Mouse (Mus musculus) brain, embryonic 18.5 days (tissue): ENCODE measurements at regions not wholly inside any gene's neighbourhood (a gene's known extent, or its start where the extent isn't known, plus 50 kb on each side); places are given as distances from the start of the nearest gene placed in this dataset.
"Not testable (repeated sequence)": the region's sequence is repeated elsewhere in the genome, so short reads cannot be mapped to it uniquely, and the experiment has no call there.

Source experiments
- DNase-seq: peaks from one replicate; pipeline ENCODE4 v3.0.0-alpha.2; 2012; ENCODE audit warnings: low read depth, low spot score

DNA sequence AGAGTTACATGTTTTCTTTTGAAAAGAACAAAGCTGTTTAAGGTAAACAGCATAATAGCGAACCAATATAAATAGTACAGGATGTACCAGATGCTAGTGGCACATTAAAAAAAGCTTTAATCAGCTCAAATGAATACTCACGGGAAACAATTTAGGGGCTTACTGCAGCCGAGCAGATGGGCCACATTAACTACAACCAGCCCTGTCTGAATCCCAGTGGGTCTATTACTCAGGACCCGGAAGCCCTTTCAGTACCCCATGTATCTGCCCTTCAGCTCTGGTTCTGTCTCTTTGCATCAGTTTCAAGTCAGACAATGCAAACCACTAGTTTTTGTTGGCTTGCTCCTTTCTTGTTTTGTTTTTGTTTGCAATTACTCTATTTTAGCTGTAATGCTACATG is 210.9 kb upstream of the Crbn start:
- no peak for DNase-seq

DNA sequence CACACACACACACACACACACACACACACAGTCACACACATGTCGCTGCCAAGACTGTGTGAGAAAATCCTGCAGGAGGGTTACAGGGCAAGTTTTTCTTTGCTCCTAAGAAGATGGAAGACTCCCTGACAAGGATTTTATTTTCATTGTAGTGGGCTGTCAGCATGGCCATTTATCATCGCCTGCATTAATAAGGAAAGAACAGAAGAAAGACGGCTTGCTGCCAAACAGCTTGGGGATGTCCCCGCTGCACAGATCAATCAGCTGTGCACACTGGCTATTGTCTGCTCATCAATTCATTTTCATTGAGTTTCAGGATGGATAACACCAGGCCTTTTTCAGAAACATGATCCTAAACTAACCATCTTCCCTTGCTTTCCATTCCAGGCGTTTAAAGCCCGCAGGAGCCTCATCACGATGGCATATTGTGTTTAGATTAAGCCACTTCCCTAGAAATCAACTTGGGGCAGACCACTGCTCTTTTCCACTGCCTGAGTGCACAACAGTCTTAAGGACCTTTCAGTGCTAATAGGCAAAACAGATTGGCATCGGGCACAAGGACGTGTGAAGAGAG is 213.1 kb upstream of the Crbn start:
- peak; percentile 12 for DNase-seq

DNA sequence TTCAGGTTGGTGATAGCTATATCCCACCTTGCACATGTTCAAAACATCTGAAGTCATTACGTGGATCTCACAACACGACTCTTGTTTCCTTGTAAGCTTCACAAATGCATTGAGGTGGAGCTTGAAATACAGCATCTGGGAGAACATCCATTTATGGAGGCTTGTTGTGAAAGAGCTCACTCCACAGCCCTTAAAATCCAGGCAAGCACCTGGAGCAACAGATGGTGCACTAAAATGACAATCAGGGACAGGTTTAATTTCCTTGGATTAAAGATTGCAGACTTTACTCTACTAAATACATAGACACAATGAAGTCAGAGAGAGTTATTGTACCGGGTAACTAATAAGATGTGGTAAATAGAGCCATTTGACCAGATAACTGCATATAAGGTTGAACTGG is 219.2 kb upstream of the Crbn start:
- DNase-seq, result no peak

DNA sequence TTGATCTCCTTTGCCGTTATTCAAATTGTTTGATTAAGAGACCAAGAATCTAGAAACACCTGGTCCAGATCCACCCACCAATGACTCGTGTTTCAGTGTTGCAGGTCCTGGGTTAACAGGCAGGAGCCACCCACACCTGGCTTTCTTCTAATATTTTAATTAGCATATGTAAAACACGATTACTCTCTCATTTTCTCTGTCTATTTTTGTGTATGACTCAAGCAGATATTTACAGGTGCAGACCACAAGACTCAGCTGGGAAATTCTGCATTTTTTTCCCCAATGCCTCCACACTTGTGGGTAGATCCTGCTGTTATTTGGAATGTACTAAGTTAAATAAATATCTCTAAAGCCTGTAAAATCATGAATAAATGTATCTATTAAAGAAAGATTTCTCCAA is 245.3 kb upstream of the Crbn start:
- no peak for DNase-seq

DNA sequence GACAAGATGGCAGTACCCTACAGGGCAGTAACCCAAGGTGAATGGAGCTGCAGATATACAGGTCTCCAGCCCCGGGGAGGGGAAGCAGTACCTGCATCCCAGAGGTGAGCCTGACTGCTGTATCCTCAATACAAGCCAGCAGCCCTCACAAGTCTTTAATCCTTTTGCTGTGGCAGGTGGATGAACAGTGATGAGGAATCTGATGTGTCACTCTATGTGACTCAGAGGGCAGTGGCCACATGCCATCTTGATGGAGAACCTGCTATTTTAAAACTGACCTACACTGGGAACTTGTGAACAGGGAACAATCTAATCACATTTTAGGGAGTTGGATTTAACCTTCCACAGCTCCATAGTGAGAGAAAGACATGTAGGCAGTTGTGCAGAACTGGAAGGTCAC is 251.7 kb upstream of the Crbn start:
- no peak for DNase-seq

DNA sequence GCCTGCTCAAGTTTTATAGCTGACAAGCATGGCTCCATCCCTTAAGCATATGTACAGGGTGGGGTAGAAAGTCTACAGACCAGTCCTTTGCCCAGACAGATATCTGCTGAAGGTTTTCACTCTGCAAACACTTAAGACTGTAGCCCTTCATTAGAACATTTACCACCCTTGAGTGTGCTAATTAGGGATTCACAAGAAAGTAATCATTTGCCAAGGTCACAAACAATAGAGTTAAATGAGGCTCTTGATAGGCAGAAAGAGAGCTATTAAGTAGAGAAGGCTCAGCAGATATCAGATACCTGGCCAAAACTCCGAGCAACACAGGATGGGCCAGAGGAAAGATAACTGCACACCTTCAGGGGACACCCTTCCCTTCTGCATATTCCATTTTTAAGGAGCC is 252.3 kb upstream of the Crbn start:
- no peak for DNase-seq

DNA sequence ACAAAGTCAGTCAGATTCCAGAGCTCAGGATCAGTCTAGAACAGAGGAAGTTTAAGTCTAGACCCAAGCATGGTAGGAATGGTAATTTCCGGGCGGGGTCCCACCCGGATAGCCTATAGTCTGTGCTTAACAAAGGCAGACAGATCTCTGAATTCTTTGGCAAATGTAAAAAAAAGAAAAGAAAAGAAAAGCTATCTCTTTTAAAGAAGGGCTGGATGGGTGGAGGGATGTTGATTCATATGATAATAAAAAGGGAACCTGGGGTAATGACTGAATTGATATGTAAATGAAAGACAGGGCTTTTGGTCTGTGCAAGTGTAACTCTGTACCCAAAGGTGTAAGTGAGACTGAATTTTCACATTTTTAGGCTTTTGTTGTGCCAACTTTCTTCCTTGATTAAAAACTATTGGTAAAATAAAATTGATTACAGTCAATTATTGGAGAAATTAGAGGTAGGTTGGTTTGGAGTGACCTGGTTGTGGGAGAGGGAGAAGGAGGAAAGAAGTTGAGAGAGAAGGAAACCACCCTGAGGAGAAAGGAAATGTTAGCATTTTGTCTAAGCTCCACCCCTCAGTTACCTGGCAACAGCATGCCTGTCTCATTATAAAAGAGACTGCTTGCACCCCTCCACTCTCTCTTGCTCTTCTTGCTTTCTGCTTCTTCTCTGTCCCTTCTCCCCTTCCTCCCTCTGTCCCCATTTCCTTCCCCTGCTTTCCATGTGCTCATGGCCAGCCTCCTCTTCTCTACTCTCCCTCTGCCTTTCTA is 259.3 kb upstream of the Crbn start:
- DNase-seq, result no peak

DNA sequence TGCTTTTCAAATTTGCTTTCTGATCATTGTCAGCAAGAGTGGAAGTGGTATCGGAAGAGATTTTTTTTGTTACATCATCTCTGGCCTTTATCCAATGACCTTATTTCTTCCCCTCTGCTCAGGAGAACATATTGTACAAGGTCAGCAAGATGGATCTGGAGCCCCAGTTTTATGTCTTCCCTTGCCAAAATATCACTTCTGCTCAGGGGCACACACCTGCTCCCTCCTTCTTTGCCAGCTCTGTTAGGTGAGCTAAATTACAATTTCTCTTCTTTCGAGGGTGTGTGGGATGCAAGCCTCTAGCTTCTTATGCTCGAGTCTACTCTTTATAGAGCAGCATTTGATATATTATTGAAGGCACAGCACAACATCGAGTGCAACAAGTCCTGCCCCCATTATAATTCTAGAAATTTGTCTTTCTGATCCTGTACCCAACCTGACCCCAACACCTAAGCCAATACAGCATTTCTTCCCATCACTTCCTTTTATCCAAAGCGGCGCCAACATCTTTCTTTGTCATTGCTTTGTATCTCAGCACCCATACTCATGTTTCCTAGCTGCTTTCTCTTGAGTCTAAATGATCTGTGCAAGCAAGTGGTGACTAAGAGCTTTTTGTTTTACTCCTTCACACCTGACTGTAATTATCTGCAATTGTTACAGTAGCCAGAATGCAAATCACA is 263.1 kb upstream of the Crbn start:
- no peak for DNase-seq

DNA sequence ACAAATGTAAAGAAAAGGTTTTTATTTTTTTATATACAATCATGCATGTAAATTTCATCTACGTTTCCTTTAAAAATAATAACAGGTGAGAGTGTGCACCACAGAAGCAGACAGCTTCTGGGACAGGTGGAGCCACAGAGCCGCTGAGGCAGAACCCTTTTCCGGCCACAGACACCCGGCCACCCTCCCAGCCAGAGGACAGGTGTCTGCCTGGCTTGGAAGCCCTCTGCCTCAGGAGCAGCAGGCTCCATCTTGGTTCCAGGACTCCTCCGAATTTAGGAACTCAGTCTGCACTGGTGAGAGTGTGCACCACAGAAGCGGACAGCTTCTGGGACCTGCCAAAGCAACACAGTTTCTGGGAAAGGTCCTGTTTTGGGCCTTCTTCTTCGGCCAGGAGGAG is 270.6 kb upstream of the Crbn start:
- DNase-seq, result no peak

DNA sequence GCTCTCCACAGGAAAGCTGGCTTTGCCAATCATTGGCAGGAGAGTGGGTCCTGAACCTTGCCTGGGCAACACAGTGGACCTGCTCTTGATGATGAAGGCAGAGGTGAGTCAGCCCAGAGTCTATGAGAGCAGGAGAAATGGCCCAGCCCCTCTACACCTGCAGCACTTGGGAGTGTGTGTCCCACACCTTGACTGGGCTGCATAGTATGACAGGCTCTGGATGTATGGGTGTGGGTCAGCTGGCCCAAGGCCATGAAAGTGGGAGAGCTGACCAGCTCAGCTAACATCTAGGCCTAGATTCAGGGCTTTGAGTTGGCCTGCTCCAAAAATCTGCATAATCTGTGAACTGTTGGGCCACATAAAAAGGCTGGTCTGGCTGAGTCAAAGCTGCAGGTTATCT is 292.7 kb upstream of the Crbn start:
- no peak for DNase-seq

DNA sequence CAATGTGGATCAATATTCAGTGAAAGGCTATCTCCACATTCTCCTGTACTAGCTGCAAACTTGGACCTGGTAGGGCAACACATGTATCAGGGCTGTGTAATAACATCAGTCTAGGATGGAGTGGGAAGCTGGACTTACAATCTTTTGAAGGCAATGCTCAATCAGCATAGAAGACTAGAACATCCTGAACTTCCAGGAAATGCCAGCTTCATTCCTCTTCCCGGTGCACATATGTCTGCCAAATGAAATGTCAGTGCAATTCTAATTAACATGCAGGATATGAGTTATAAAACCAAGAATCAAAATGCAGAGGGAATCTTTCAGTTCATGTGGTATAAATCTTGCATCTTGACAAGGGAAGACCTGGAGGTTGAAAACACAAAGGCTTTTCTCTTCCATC is 328.8 kb upstream of the Crbn start:
- DNase-seq, result no peak

DNA sequence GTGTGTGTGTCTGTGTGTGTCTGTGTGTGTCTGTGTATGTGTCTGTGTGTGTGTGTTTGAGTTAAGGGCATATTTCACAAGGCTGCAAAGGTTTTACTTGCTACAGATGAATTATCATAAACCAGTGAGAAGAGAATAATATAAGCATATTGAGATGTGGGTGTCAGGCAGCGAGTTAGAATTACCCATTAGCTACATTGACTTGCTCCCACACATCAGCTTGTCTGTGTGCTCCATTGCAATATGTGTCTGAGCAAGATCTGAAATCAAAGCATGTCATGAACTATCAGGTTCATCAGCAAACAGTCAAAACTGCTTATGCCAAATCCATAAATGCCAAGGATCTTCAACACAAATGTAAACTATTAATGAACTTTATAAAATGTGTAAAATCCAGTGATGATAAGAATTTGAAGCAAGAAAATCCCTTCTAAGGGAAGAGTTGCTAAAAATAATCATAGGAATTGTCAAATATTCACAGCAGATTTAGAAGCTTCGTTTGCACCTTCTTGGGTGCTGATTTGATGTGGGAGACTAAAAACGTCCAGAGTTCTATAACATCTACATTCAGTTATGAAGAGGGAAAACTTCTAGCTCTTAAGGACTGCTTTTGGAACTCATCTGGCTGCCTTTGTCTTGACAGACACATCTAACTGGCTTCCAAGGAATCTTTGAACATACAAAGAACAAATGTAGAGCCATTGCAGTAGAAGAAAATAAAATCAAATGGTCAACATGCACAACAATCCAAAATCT is 361.7 kb upstream of the Lrrn1 start:
- DNase-seq, result no peak

DNA sequence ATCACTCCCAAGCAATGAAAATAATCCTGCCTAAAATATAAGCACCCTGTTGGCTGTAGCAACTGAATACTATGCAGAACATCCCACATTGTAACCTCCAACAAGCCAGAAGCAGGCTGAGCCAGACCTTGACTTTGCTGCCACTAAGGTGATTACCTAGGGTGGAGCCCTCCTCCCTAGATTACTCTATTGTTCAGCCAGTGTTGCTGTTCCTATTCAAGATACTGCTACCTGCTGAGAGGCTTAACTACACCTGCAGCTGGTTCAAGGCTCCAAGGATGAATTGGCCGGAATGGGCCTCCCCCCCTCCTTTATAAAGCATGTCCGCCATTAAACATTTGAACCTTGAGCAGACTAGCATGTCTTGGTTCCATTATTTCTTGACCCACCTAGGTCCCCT is 311.3 kb upstream of the Lrrn1 start:
- DNase-seq, result no peak

DNA sequence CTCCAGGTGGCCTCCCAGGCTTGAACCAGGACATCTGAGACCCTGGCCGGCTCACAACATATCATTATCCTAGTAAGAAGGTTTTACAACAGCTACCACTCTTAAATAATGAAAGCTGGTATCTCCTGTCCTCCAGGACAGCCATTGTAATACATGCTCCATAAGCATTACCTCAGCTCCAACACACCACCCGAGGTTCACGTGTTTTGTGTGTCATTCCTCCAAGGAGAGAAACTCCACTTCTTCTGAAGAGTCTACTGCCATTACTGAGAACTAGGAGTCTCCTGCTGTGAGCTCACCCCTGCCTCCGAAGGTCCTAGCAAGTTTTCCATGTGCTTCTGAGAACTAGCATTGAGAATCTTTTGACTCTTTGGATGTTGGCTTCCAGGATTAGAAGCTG is 310.8 kb upstream of the Lrrn1 start:
- DNase-seq, result no peak

DNA sequence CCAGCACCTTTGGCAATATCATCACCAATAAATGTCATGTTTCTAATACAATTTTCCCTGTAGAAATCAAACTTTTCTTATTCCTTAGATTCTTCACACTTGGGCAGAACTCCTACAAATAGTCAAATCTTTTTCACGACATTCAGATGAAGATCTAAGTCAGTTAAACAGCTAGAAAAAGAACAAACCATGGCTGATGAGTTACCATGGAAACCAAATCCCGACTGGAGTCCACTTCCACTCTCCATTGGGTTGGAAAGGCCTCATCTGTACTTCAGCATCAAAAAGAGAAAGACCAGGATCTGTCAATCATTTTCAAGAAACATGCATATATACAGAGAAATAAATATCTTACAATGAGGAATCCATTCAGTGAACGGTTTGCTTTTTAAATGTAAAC is 307.0 kb upstream of the Lrrn1 start:
- DNase-seq, result no peak

DNA sequence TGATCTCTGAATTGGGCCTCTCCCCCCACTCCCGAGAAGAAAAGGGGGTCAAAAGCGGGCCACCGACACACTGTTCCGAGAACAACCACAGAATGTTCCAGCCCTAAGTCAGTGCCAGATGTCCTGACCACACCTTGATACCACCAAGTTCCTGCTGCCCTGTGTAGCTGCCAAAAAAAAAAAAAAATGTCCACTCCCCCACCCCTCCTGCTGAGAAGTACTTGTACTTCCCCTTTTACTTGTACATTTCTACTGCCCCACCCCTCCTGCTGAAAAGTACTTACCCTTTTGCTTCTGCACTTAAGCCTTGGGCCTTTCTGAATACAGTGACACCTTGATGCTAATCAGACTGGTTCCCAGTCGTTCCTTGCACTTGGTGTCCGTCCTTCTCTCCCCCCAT is 299.7 kb upstream of the Lrrn1 start:
- not testable (repeated sequence) for DNase-seq

DNA sequence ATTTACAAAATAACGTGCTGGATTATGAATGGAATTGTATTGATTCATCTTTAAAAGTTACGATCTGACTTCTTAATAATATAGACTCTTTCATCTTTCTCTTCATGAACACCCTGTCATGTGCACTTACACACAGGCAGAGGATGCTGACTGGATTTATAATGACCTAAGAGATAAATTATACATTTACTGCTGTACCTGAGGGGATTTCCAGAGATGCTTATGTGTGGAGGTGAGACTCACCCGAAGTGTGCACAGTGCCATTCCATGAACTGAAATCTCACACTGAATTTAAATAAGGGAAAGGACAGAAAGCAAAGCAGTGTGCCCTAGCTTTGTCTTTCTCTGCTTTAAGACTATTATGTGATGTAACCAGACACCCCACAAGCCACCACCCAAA is 291.9 kb upstream of the Lrrn1 start:
- DNase-seq, result no peak

DNA sequence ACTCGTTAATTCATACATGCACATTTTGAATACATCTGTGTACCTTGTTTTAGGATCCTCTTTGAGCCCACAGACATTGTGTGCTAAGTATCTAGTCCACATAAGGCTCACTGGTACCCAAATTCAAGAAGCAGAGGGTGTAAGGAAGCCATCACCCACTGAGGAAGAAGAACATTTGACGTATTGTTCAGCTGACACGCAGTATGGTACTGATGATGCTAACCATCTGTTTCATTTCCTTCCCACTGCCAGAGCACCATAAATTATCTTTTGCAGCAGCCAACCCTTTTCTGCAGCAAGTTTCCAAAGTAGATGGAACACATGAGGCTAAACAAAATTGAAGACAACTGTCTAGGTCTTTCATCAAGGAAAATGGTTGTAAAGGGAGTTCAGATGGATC is 285.6 kb upstream of the Lrrn1 start:
- DNase-seq, result no peak

DNA sequence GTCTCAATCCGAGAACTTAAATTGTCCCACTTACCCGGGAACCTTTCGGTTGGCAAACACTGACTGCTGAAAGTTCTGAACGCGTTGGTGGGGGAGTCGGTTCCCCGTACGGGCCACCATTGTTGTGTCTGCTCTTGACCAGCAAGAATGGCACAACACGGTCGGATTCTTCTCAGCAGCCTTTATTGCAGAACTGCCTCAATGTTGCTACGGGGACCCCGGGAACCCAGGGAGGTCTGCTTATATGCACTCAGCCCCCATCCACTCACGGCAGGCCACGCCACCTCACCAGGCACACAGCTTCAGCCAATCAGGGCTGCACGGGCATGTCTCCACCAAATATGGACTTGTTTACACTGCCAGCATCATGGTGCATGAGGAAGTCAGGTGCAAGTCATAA is 249.2 kb upstream of the Lrrn1 start:
- DNase-seq, result no peak

DNA sequence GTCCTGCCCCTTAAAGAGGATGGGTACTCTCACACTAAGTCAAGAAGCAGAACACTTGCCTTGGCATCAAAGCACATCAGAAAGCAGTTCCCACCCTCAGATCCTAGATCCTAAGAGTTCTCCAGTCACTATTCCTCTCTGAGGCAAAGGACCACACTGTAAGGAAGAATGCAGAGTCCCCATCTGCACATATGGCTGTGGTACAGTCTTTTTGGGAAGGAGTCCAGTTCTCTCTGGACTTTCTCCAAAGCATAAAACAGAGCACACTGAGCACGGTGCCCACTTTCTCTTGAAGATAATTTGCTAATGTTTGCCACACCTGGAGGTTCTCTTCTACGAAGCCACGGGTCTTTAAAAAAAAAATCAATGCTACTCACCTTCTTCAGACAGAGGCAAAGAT is 238.7 kb upstream of the Lrrn1 start:
- peak; percentile 24 for DNase-seq

DNA sequence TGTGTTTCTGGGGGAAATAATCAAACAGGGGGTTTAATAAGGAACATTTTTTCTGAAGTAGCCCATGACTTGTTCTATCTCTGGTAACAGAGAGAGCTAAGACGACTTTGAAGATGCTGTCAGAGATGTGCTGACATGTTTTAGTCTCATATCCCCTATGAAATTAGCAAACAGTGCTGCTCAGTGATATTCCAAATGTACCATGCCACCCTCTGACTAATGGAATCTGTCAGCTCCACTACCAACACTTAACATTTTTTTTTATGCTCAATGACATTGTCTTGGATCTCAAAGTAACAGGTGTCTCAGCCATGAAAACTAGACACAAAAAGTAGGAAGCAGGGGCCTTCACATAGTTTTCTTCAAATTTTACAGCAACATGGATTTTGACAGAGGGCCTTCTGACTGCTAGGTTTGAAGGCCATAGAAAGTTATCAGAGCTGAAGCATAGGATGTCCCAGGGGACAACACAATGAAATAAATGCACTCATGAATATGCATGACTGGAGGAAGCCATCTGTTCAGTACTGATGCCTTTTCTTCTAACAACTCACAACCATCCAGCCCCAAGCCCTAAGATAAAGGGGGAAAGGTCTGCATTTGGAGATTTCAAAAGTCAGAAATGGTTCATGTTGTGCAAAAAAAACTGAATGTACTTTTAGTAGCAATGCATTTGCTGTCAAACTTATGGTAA is 225.7 kb upstream of the Lrrn1 start:
- DNase-seq, result no peak

DNA sequence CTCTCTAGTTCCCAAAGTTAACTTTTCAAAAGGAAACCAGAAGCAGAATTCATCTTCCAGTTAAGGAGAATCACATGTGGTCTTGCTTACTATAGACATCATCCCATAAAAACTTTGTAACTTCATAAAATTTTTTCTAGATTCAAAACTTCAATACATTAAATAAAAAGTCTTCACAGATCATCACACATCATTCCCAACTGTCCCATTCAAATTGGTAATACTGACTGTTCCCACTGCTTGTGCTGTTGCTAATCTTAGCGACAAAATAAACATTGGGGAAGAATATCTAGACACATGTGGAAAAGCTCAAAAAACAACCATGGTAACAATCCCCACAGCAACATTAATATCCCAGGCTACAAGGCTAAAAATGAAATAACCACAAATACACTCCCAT is 210.0 kb upstream of the Lrrn1 start:
- DNase-seq, result no peak
